Mouse (Mus musculus): ENCODE measurements around the gene Mtrf1l. TPM values are rescaled to one million over a fixed set of nuclear protein-coding genes. Genes with fewer than 3 reads are reported as not detected.

Gene Mtrf1l
- polyA plus RNA-seq, 1 experiment from 2014 or later, result 13.1 TPM

DNA sequence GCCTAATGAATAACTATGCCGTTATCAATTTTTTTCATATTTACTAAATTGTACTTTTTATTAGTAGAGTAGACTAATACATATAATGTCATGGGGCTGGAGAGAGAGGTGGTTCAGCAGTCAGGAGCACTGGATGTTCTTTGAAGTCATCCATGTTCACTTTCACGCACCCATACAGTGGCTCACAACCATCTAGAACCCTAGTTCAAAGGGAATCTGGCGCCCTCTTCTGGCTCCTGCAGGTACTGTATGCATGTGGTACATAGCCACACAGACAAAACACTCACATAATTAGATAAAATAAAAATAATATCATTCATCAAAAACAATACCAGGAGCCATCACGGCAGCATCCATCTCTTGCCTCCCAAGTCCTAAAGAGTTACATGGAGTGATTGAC, 36.0 kb upstream of the Mtrf1l start:
- Histone ChIP-seq H3K27ac (no peak overlapping the region), H3K27me3 (ENCODE audit: insufficient read depth, low read length) (no peaks in the 10 kb centered on the region), H3K9me3 (replicated peaks; ENCODE audit: low read length) (no peaks in the 10 kb centered on the region), H3K4me1 (replicated peaks; ENCODE audit: insufficient read depth, low read length) (no peaks in the 10 kb centered on the region), H3K9ac (ENCODE audit: low read depth, low read length) (no peak overlapping the region), H3K4me3 (replicated peaks; ENCODE audit: low read depth, low read length) (no peak overlapping the region), H3K36me3 (ENCODE audit: insufficient read depth, low read length) (no peaks in the 10 kb centered on the region), H3K4me2 (ENCODE audit: low read length) (no peak overlapping the region)
- WGBS, result 75% methylated on average over 4 of the region's 4 CpGs
- TF ChIP-seq CTCF (IDR thresholded peaks at IDR 0.05; ENCODE audit: low read depth), result peak; percentile 35
- no peak for DNase-seq (ENCODE audit: low spot score)
- ATAC-seq (replicated peaks; ENCODE audit: low FRiP score, low read depth), result no peak

- WGBS, result 68% methylated on average over 10 of the region's 10 CpGs
Observed at GRCm38 (mm10) chr10:5857996-5858549, 34.4 kb upstream of the Mtrf1l start.

DNA sequence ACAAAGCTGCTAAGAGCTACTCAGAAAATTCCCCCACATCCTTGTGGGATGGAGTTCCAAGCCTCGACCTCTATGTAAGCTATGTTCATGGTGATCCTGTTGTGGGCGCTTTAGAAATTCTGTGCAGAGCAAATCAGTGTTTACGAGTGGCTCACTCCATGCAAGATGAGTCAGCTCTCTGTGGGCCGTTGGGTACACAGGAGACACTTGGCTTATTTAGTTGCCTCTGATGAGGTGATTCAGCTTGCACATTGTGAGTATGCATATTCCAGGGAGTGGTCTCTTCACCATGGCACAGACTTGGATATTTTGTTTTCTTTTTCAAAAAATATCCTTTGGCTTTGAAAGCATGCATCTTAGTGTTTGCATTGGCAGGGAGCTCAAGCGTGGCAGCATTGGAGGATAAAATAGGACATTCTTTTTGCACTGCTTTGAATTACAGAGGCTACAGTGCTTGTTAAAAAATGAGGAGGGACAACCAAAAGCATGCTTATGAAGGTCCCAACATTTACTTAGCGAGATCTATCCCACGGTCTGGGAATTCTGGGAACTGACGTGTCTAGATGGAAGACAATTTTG, 29.7 kb upstream of the Mtrf1l start:
- DNase-seq (ENCODE audit: low spot score), result no peak
- H3K36me3 ChIP-seq (ENCODE audit: insufficient read depth, low read length), result no peaks in the 10 kb centered on the region
- 85% methylated on average over 8 of the region's 8 CpGs for WGBS

More at GRCm38 (mm10) chr10:5857996-5858549, 34.4 kb upstream of the Mtrf1l start:
- Histone ChIP-seq H3K36me3 (ENCODE audit: insufficient read depth, low read length) (no peaks in the 10 kb centered on the region), H3K27ac (no peak overlapping the region), H3K27me3 (ENCODE audit: insufficient read depth, low read length) (no peaks in the 10 kb centered on the region), H3K4me3 (replicated peaks; ENCODE audit: low read depth, low read length) (no peak overlapping the region), H3K4me2 (ENCODE audit: low read length) (no peak overlapping the region), H3K9ac (ENCODE audit: low read depth, low read length) (no peak overlapping the region), H3K9me3 (replicated peaks; ENCODE audit: low read length) (no peaks in the 10 kb centered on the region), H3K4me1 (replicated peaks; ENCODE audit: insufficient read depth, low read length) (no peaks in the 10 kb centered on the region)
- ATAC-seq (replicated peaks; ENCODE audit: low FRiP score, low read depth) (no peak), DNase-seq (ENCODE audit: low spot score) (no peak)
- no peak for TF ChIP-seq CTCF (IDR thresholded peaks at IDR 0.05; ENCODE audit: low read depth)

DNA sequence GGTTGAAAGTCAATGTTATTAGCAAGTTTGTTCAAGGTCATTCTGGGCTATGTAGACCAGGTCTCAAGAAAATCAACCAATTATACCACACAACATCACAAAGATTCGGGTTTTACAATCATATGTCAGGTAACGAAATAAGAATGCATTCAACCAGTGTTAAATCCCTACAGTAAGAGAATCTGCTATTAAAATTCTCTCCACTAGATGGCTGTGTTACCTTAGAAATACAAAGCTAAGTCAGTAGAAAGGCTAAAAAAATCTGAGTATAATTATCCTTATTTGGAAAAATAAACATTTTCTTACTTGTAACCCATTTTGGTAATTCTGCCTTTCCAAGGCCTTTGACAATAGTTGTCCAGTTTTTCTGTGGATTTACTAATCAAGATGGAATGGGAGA, 23.2 kb upstream of the Mtrf1l start:
- H3K4me2 ChIP-seq (ENCODE audit: low read length), result no peak overlapping the region
- H3K27ac ChIP-seq, result no peak overlapping the region
- H3K9ac ChIP-seq (ENCODE audit: low read depth, low read length), result no peak overlapping the region
- no peak overlapping the region for H3K4me3 ChIP-seq (replicated peaks; ENCODE audit: low read depth, low read length)
- no peaks in the 10 kb centered on the region for H3K4me1 ChIP-seq (replicated peaks; ENCODE audit: insufficient read depth, low read length)
- no peak for ATAC-seq (replicated peaks; ENCODE audit: low FRiP score, low read depth)
- H3K9me3 ChIP-seq (replicated peaks; ENCODE audit: low read length), result no peaks in the 10 kb centered on the region
- H3K36me3 ChIP-seq (ENCODE audit: insufficient read depth, low read length), result no peaks in the 10 kb centered on the region
- peak; percentile 74 for DNase-seq (ENCODE audit: low spot score)
- 23% methylated on average over 2 of the region's 2 CpGs for WGBS
- peak; percentile 78 for TF ChIP-seq CTCF (IDR thresholded peaks at IDR 0.05; ENCODE audit: low read depth)
- no peaks in the 10 kb centered on the region for H3K27me3 ChIP-seq (ENCODE audit: insufficient read depth, low read length)

More for the DNA sequence above, 29.7 kb upstream of the Mtrf1l start:
- no peaks in the 10 kb centered on the region for H3K27me3 ChIP-seq (ENCODE audit: insufficient read depth, low read length)
- no peaks in the 10 kb centered on the region for H3K9me3 ChIP-seq (replicated peaks; ENCODE audit: low read length)
- ATAC-seq (replicated peaks; ENCODE audit: low FRiP score, low read depth), result no peak
- no peak overlapping the region for H3K4me2 ChIP-seq (ENCODE audit: low read length)
- H3K9ac ChIP-seq (ENCODE audit: low read depth, low read length), result no peak overlapping the region
- TF ChIP-seq CTCF (IDR thresholded peaks at IDR 0.05; ENCODE audit: low read depth), result no peak
- no peaks in the 10 kb centered on the region for H3K4me1 ChIP-seq (replicated peaks; ENCODE audit: insufficient read depth, low read length)
- no peak overlapping the region for H3K27ac ChIP-seq
- no peak overlapping the region for H3K4me3 ChIP-seq (replicated peaks; ENCODE audit: low read depth, low read length)

DNA sequence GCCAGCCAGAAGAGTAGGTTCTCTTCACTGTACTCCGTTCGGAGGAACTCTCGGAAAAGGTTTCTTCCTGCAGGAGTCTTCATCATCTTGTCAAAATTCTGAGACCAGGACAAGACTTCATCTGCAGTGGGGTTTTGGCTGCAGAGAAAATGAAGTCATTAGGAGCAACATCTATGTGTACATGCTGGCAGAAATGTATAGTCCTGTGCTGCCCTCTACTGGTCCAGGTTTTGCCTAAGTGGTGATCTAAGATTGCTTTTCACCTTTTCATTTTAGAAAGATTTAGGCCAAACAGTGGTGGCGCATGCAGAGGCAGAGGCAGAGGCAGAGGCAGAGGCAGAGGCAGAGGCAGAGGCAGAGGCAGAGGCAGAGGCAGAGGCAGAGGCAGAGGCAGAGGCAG, 17.7 kb upstream of the Mtrf1l start:
- Histone ChIP-seq H3K36me3 (ENCODE audit: insufficient read depth, low read length) (no peaks in the 10 kb centered on the region), H3K4me2 (ENCODE audit: low read length) (no peak overlapping the region), H3K4me1 (replicated peaks; ENCODE audit: insufficient read depth, low read length) (no peaks in the 10 kb centered on the region), H3K9ac (ENCODE audit: low read depth, low read length) (no peak overlapping the region), H3K4me3 (replicated peaks; ENCODE audit: low read depth, low read length) (no peak overlapping the region), H3K9me3 (replicated peaks; ENCODE audit: low read length) (no peaks in the 10 kb centered on the region), H3K27me3 (ENCODE audit: insufficient read depth, low read length) (no peaks in the 10 kb centered on the region), H3K27ac (no peak overlapping the region)
- WGBS, result 72% methylated on average over 4 of the region's 4 CpGs
- TF ChIP-seq CTCF (IDR thresholded peaks at IDR 0.05; ENCODE audit: low read depth), result peak; percentile 74
- DNase-seq (ENCODE audit: low spot score), result peak; percentile 81
- ATAC-seq (replicated peaks; ENCODE audit: low FRiP score, low read depth), result no peak

DNA sequence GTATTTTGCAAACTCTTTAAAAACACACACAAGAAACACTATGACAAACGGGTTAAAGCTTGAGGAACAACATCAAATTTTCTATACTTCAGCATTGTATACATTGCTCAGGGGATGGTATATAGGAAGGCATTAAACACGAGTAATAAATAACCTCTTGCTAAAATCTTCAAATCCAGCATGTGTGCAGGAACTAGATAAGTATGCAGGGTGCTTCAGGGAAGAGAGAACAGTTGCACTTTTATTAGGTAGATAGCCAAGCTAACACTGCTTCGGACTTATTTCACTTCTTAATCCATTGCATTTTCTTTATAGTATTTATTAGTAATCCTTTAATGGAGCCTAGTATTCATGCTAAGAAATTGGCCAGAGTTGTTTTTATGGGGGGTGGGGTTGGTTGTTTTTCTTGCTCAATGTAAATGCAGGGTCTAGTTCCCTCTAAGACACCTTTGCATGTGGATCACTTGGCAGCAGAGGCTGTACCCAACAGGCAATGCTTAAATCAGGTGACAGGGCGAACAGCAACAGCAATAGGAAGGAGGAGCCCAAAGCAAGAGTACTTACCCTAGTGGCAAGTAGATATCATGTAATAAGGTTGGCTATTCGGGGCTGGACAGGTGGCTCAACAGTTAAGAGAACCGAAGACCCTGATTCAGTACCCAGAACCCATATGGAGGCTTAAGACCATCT, 2.8 kb upstream of the Mtrf1l start:
- DNase-seq (ENCODE audit: low spot score) (no peak), ATAC-seq (replicated peaks; ENCODE audit: low FRiP score, low read depth) (no peak)
- no peak overlapping the region for H3K4me3 ChIP-seq (replicated peaks; ENCODE audit: low read depth, low read length)
- H3K9ac ChIP-seq (ENCODE audit: low read depth, low read length), result no peak overlapping the region
- H3K4me1 ChIP-seq (replicated peaks; ENCODE audit: insufficient read depth, low read length), result peaks cover 5% of the 10 kb centered on the region; the same call in 1 of the 2 replicates
- no peak overlapping the region for H3K4me2 ChIP-seq (ENCODE audit: low read length)
- 76% methylated on average over 6 of the region's 6 CpGs for WGBS
- no peaks in the 10 kb centered on the region for H3K36me3 ChIP-seq (ENCODE audit: insufficient read depth, low read length)
- H3K27me3 ChIP-seq (ENCODE audit: insufficient read depth, low read length), result no peaks in the 10 kb centered on the region
- H3K9me3 ChIP-seq (replicated peaks; ENCODE audit: low read length), result no peaks in the 10 kb centered on the region
- H3K27ac ChIP-seq, result no peak overlapping the region
- no peak for TF ChIP-seq CTCF (IDR thresholded peaks at IDR 0.05; ENCODE audit: low read depth)

All from kidney, postnatal 0 days (tissue).